Mouse (Mus musculus): Measurements from ENCODE around the gene Cst13.

GRCm38 (mm10) chr2:148819909-148820308 is at the start of gene Cst13:
- TF ChIP-seq CTCF (IDR thresholded peaks at IDR 0.05; ENCODE audit: borderline replicate concordance, control insufficient read depth, extremely low read depth, insufficient read depth, low read length, poor library complexity) (no peak), POLR2A (IDR thresholded peaks at IDR 0.05; ENCODE audit: control insufficient read depth, extremely low read depth, insufficient read depth, low read length, poor library complexity) (no peak)
